Mouse (Mus musculus) adrenal gland, postnatal 0 days (tissue): ENCODE data around the gene Syne4. TPM values are rescaled to one million over a fixed set of nuclear protein-coding genes. Genes with fewer than 3 reads are reported as not detected.

Source experiments
- polyA plus RNA-seq: library from polyadenylated mRNA; unstranded; fragments of >200 nt; fragmentation: Nextera tagmentation; extraction: Ambion mirVana; gene quantifications from 2 replicates; pipeline ENCODE4 v1.2.1, GENCODE M21; 2015

Gene Syne4
- 10.1 and 17.2 TPM in 2 replicates for polyA plus RNA-seq

DNA sequence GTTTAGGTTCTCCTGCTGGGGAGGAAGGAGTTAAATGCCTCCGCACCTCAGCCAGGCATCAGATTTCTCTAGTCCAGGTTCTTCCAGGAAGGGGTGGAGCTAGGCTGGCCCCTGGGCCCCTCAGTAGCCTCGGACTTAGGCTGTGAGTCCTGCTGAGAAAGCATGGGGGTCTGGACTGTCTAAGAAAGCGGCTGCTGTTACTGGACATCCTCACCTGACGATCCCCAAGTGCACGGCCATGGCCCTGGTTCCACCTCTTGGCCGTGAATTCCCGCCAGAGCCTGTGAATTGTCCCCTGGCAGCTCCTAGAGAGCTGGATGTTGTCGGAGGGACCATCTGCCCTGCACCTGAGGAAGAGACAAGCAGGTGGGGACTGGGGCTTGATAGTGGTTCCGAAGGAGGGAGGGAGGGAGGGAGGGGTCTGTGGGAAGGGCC lies at the start of gene Syne4:
TSS of gene Syne4 (plus strand) at position 87 of the 435 bp plus-strand sequence.

GRCm38 (mm10) chr7:30279951-30280669 lies 34.5 kb upstream of the Syne4 start, which contains the start of the genes Thap8 and Wdr62:
TSS of gene Thap8 (plus strand) at chr7:30280094.
TSS of gene Wdr62 (minus strand) at chr7:30280419.

GRCm38 (mm10) chr7:30291215-30292131 lies 23.1 kb upstream of the Syne4 start, which contains the start of gene Clip3:
TSS of gene Clip3 (plus strand) at chr7:30291728.

GRCm38 (mm10) chr7:30308076-30309005 lies 6.3 kb upstream of the Syne4 start, which contains the start of gene Alkbh6:
TSS of gene Alkbh6 (plus strand) at chr7:30308717.

GRCm38 (mm10) chr7:30321539-30322284 lies 7.1 kb downstream of the Syne4 start, which contains the start of gene E130208F15Rik:
TSS of gene E130208F15Rik (plus strand) at chr7:30321740.

GRCm38 (mm10) chr7:30323795-30324194 lies 9.2 kb downstream of the Syne4 start, which contains the start of gene Sdhaf1:
TSS of gene Sdhaf1 (minus strand) at chr7:30323895.

DNA sequence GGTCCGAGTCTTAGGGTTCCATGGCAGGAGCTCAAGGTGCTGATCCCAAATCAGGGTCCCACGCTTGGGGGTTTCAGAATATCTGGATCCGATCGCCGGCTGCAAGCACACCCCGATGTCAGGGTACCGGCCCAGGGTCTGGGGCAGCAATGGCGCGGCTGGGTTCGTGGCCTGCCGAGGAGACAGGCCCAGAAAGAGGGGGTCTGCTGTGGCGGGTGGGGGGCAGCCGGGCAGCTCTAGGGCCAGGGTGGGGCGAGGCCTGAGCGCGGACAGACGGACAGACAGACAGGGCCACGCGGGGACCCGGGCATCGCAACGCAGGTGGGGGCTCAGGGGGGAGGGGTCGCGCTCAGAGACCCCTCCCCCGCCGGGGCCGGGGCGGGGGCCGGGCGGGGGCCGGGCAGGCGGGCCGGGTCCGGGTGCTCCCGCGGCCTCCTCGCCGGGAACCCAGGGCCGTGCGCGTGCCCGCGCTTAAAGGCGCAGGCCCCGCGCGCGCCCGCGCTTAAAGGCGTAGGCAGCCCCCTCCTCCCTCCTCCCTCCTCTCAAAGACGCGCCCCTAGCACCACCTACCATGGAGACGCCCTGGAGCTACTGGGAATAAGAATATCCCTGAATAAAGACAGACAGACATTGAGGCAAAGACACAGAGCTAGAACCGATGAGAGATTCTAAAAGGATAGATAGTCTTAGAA lies 48.2 kb downstream of the Syne4 start, which contains the start of gene Lrfn3:
TSS of gene Lrfn3 (minus strand) at position 121 of the 692 bp plus-strand sequence.

Other genes with a start within 250 kb of the Syne4 start
- 1.8 and 2.3 TPM in 2 replicates for gene Zfp82, start 241.9 kb upstream of the Syne4 start, polyA plus RNA-seq
- 0.74 and 0.83 TPM in 2 replicates for gene Gm26920, start 224.4 kb upstream of the Syne4 start, polyA plus RNA-seq
- gene Zfp566, start 224.3 kb upstream of the Syne4 start, polyA plus RNA-seq, result 3.9 and 5.6 TPM in 2 replicates
- 47.3 and 47.5 TPM in 2 replicates for gene Zfp260, start 220.0 kb upstream of the Syne4 start, polyA plus RNA-seq
- 3.9 and 5.4 TPM in 2 replicates for gene Zfp382, start 192.9 kb upstream of the Syne4 start, polyA plus RNA-seq
- 6.1 and 7.2 TPM in 2 replicates for gene Zfp146, start 145.1 kb upstream of the Syne4 start, polyA plus RNA-seq
- 44.3 and 48.0 TPM in 2 replicates for gene Cox7a1, start 130.7 kb upstream of the Syne4 start, polyA plus RNA-seq
- gene Capns1, start 116.0 kb upstream of the Syne4 start, polyA plus RNA-seq, result 132 and 167 TPM in 2 replicates
- 136 and 153 TPM in 2 replicates for gene Polr2i, start 82.9 kb upstream of the Syne4 start, polyA plus RNA-seq
- gene Tbcb, start 82.5 kb upstream of the Syne4 start, polyA plus RNA-seq, result 167 and 170 TPM in 2 replicates
- not detected in 2 replicates for gene Ovol3, start 79.1 kb upstream of the Syne4 start, polyA plus RNA-seq
- 0.43 and 0.65 TPM in 2 replicates for gene Thap8, start 34.7 kb upstream of the Syne4 start, polyA plus RNA-seq
- 2.7 and 3.7 TPM in 2 replicates for gene Wdr62, start 34.4 kb upstream of the Syne4 start, polyA plus RNA-seq
- gene Clip3, start 23.1 kb upstream of the Syne4 start, polyA plus RNA-seq, result 23.7 and 60.5 TPM in 2 replicates
- 67.9 and 101 TPM in 2 replicates for gene Alkbh6, start 6.1 kb upstream of the Syne4 start, polyA plus RNA-seq
- gene E130208F15Rik, start 6.9 kb downstream of the Syne4 start, polyA plus RNA-seq, result 1.7 and 4.2 TPM in 2 replicates
- gene Sdhaf1, start 9.1 kb downstream of the Syne4 start, polyA plus RNA-seq, result 19.9 and 24.4 TPM in 2 replicates
- gene Lrfn3, start 48.0 kb downstream of the Syne4 start, polyA plus RNA-seq, result 7.0 and 8.6 TPM in 2 replicates
- gene Tyrobp, start 99.0 kb downstream of the Syne4 start, polyA plus RNA-seq, result 130 and 219 TPM in 2 replicates
- gene Hcst, start 105.0 kb downstream of the Syne4 start, polyA plus RNA-seq, result 6.9 and 9.5 TPM in 2 replicates
- 0.88 and 1.7 TPM in 2 replicates for gene Nfkbid, start 106.9 kb downstream of the Syne4 start, polyA plus RNA-seq
- 66.4 and 132 TPM in 2 replicates for gene Aplp1, start 130.7 kb downstream of the Syne4 start, polyA plus RNA-seq
- gene Kirrel2, start 142.9 kb downstream of the Syne4 start, polyA plus RNA-seq, result not detected in 2 replicates
- gene Nphs1, start 143.5 kb downstream of the Syne4 start, polyA plus RNA-seq, result 0.10 and 0.17 TPM in 2 replicates
- 3.3 and 7.4 TPM in 2 replicates for gene Prodh2, start 178.8 kb downstream of the Syne4 start, polyA plus RNA-seq
- gene Arhgap33, start 220.3 kb downstream of the Syne4 start, polyA plus RNA-seq, result 5.8 and 11.5 TPM in 2 replicates
- gene Hspb6, start 237.4 kb downstream of the Syne4 start, polyA plus RNA-seq, result 21.9 and 51.7 TPM in 2 replicates
- 5.8 and 6.8 TPM in 2 replicates for gene Proser3, start 237.5 kb downstream of the Syne4 start, polyA plus RNA-seq
- gene Lin37, start 245.0 kb downstream of the Syne4 start, polyA plus RNA-seq, result 57.6 and 67.2 TPM in 2 replicates
- 83.5 and 101 TPM in 2 replicates for gene U2af1l4, start 248.5 kb downstream of the Syne4 start, polyA plus RNA-seq
- gene Gm49396, start 248.5 kb downstream of the Syne4 start, polyA plus RNA-seq, result 2.8 and 5.1 TPM in 2 replicates
- gene Psenen, start 248.8 kb downstream of the Syne4 start, polyA plus RNA-seq, result 179 and 205 TPM in 2 replicates